Mouse (Mus musculus) heart, postnatal 14 days (tissue): Measurements from ENCODE around the gene Nfatc2. TPM values are rescaled to one million over a fixed set of nuclear protein-coding genes. Genes with fewer than 3 reads are reported as not detected.

Experiments used
- DNase-seq, 2 experiments: peaks; one replicate each; pipeline ENCODE4 v3.0.0; 2021 to 2022
- intact Hi-C: fragments of 180-260 bp; cut with DNase I; formaldehyde crosslinking; loops from one replicate; pipeline ENCODE4 v1.15.1; 2025
- long read RNA-seq, 2 experiments: library from polyadenylated mRNA; stranded (forward); transcript quantifications; one replicate each; pipeline ENCODE4 v2.0.0; 2021
- total RNA-seq, 2 experiments: library from RNA; stranded (reverse); gene quantifications; 2 replicates each; pipeline ENCODE4 v1.2.3; 2021

The Nfatc2 gene
- 10 to 100 TPM; 15.9 to 17.8 TPM for total RNA-seq
- long read RNA-seq, experiment 1, partial matches to known transcripts = 6 of 12 reads
- long read RNA-seq, experiment 1, other reads (novel, unspliced or antisense) = 2 of 12 reads
- long read RNA-seq, experiment 2, transcript Nfatc2-201 (7 exons, 2,310 nt) = major isoform, 5 of 17 reads
- long read RNA-seq, experiment 2, partial matches to known transcripts = 9 of 17 reads
- long read RNA-seq, experiment 2, other reads (novel, unspliced or antisense) = 3 of 17 reads

DNA sequence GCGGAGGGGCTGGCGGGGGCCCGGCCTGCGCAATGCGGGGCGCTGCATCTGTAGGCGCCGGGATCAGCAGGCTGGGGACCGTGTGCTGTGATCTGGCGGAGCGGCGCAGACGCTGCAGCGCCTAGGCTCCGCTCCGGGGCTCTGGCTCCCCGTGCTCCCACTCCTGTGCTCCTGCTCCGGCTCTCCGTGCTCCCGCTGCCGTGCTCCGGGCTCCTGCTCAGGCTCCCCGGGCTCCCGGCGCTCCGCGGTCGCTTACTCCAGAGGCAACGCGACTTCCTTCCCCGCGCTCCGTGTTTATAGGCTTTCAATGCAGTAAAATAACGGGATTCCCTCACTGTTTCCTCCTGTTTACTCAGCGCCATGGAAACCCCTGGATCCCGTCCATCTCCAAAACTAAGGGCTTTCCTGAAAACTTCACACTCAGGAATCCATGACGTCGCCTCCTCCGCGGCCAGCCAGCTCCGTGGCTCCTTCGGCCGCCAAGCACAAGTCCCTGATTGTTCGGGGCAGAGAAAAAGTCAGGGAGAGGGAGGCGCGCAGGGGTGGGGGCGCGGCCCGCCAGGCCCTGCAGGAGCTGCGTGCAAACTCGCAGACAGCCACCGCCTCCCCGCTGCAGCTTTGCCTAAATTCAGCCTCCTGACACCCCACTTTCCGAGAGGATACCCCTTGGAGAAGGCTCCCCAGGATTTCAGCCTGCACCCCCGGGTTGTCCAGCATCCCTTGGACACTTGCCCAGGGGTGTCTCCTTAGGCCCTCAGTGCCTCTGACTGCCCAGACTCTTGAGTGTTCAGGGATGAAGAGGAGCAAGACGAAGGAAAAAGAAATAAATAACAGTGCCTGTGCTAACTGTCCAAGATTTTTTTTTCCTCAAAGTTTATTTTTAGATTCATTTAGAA lies at the start of gene Nfatc2:
Gene Nfatc2, minus strand, starts transcription at position 167 of the 896 bp plus-strand sequence.
- DNase-seq = peak; percentile 88 to 90
- intact Hi-C loops = loop anchor here (5.0 kb wide), 1 partner anchor 74 kb away; no protein-coding TSS in a partner anchor

DNA sequence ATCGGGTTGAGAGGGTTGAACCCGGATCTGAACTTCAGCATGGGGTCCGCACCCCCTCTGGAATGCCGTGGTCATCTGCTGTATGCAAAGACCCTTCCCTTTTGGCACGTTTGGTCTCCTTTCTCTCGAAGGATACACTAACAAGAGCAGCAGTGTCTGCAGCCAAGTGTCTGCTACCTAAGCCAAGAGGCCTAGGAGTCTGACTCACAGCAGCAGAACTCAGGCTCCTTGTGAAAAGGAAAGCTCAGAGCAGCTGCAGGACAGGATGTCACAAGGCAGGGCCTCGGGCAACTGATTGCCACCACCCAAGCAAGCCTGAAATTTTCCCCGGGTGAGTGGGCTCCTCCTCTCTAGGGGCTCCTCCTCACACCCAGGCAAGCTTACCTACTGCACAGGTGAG lies 46.7 kb upstream of the Nfatc2 start:
- DNase-seq = no peak
- intact Hi-C loops = no loop called here

DNA sequence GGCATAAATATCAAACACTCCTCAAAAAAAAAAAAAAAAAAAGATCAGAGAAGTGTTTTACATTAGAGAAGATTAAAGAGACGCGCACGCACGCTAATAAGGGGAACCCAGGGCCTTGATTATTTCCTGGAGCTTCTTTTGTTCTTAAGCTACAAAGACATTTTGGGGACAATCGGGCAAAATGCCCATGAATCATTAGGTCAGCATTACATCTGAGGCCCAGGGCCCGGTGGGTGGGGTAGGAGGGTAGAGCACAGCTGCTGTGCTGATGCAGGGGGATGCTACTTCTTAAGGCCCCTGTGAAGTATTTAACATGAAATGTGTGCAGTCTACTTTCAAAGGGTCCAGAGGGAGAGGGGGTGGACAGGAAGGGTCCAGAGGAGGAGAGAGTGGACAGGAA lies 43.4 kb upstream of the Nfatc2 start:
- no peak for DNase-seq
- intact Hi-C loops = no loop called here

DNA sequence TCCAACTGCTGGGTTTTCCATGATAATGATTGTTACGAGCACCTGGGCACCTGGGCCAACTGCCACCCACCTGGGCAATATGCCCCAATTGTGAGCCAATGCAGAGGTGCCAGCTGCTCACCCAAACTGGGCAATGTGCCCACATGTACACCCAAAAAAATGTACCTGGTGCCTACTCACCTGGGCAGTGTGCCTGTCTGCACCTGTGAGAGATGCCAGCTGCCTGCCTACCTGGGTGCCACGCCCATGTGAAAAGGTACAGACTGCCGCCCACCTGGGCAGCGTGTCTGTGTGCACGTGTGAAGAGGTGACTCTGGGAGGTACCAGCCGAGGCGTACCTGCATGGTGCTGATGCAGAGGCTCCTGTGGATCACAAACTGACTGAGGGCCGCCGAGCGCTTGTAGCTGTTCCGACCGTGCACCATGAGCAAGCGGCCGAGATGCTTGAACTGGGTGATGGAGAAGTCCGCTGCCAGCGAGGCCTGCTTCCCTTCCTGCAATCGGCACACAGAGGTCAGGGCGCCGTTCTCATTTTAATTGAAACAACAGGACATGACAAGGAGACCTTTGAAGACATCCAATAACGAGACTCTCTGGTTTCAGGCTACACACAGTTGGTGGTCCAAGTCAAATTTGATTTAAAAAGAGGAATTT lies 42.2 kb upstream of the Nfatc2 start:
- DNase-seq = no peak
- intact Hi-C loops = no loop called here

DNA sequence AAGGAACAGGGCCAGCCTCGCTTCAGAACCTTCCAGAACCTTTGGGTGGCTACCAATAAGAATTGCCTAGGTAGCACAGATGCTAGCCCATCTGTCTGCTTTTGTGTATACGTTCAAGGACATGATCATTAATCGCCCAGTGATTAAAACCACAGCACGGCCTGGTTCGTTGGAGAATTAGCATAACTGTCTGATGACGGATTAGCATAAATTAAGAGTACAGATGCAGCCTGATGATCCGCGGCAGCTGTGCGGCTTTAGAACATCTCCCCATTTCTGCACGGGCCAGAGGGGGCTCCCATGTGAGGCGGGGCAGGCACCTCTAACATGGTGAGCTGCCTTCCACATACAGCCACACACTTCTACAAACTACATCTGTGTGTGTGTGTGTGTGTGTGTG lies 40.7 kb upstream of the Nfatc2 start:
- intact Hi-C loops = no loop called here
- DNase-seq = no peak

DNA sequence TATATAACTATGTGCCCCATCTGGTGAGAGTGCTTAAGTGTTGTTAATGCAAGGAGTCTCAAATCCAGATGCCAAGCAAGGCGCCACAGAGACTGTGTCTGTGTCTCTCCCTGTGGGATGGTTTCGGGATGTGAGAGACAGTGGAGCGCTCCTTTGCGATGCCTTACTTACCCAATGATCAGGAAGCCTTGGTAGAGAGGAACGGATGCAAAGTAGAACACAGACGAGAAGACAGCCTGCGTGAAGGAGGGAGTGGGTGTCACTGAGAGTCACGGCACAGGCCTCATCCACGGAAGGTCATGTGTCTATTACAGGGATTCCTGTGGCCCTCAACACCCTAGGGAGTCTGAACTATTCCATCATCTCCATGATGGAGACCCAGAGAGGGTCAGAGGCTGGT lies 39.0 kb upstream of the Nfatc2 start:
- DNase-seq = no peak
- intact Hi-C loops = no loop called here

DNA sequence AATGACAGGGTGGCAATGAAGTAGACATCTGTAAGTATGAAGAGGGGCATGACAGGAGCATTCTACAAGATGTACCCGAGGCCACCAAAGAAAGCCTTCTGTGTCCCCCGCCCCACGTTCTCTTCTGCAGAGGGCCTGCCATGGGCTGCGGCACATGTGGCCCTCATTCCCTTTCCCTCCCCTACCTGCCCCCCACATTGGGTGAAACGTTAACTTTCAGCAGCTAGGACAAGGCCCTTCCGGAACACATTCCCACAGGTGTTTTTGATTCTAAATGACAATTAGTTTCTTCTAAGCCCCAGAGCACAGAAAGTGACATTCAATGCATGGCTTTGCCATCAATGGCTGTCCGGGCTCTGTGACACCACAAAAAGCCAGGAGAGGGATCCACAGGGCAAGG lies 33.4 kb upstream of the Nfatc2 start:
- intact Hi-C loops = loop anchor here (5.0 kb wide), 1 partner anchor 383 kb away; no protein-coding TSS in a partner anchor
- DNase-seq = no peak

DNA sequence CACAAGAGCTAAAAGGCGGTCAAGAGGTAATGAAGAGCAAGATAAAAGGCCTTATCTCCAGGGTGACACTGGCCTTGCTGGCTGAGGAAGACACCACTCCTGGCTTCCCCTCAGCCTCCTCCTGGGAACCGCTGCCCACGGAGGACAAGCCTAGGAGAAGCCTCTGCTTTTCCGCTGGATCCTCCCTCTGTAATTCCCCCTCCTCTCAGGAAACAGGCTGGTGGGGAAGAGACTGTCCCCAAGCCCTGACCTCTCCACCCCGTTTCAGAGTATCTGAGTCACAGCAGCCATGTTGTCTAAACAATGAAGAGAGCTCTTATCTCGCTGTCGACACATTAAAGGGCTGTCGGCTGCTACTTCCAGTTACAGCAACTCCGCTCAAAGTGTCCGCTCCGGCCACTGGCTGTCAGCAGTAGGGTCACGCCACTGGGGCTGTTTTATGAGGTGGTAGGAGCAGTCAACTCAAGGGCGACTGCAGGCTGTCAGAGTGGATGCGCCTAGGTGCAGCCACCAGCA lies 31.9 kb upstream of the Nfatc2 start:
- peak in 1 of 2 experiments; percentile 32 for DNase-seq
- intact Hi-C loops = loop anchor here (5.0 kb wide), 1 partner anchor 381 kb away; no protein-coding TSS in a partner anchor

DNA sequence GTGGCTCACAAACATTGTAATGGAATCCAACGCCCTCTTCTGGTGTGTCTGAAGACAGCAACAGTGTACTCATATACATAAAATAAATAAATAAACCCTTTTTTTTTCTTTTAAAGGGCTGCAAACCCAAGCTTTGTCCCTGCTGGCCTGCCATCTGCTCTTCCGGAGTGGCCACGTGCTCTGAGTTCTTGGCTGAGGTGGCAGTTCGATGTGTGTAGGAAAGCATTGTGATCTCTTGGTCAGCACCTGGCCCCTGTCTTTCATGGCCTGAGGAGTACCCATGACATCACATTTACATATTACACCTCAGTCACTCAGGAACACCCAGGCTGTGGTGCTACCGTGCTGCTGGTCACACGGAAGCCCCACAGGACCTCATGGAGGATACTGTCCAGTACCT lies 31.1 kb upstream of the Nfatc2 start:
- intact Hi-C loops = loop anchor here (5.0 kb wide), 1 partner anchor 380 kb away; no protein-coding TSS in a partner anchor
- no peak for DNase-seq

DNA sequence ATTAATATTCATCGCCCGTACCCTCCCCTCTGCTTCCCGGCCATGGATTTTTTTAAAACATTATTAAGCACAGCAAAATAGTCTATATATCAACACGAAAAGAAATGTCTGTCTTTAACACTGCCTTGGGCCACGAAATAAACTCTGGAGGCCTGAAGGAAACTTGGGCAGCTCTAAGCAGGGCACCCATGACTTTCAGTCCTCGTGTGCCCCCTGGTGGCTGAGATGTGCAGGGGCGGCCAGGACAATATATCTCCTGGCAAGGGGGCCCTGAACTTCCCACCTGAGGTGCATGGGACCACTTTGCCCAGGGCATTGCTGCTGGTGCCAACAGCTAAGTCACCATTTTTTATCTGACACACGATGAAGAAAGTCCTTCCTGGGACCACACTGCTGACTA lies 27.3 kb upstream of the Nfatc2 start:
- DNase-seq = peak; percentile 87 to 93
- intact Hi-C loops = loop anchor here (1.0 to 5.0 kb wide), 2 partner anchors 36 to 159 kb away; no protein-coding TSS in a partner anchor

DNA sequence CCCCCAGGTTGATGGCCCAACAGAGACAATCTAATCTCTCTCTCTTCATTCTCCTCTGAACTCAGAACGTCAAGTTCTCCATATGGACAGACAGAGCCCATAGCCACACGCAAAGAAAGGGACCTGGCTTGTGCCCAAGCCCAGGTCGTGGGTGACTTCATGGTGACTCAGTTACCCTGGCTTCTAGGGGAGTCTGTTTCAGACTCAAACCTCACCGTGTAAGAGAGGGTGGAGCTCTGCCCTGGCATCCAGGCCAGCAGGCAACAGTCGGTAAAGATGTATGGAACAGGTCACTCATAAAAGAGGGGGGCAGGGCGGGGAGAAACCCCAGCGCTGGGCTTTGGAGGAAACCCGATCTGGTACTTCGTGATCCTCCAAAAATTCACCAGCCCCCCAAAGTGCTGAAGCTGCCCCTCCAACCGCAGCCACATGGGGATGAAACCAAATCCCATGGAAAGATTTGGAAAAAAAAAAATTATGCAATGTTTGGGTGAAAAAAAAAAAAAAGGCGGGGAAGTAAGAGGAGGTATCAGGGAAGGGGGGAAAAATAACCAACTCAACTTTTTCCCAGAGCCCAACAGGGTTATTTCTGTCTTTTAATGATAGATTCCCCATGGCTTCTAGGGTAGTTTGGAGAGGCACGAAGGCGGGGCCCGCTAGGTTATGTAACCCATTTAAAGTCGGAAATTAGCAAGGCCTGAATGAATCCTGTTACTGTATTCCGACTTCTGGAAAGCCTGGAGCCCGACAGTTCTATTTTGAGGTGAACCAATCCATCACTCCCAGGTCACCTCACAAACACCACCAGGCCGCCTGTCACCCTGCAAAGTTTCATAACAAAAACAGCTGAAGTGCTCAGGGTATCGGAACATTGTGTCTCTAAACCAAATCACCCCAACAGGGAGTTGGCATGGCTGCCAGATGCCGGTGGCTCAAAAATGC lies 26.6 kb upstream of the Nfatc2 start:
- intact Hi-C loops = loop anchor here (5.0 kb wide), 1 partner anchor 36 kb away; no protein-coding TSS in a partner anchor
- no peak for DNase-seq

DNA sequence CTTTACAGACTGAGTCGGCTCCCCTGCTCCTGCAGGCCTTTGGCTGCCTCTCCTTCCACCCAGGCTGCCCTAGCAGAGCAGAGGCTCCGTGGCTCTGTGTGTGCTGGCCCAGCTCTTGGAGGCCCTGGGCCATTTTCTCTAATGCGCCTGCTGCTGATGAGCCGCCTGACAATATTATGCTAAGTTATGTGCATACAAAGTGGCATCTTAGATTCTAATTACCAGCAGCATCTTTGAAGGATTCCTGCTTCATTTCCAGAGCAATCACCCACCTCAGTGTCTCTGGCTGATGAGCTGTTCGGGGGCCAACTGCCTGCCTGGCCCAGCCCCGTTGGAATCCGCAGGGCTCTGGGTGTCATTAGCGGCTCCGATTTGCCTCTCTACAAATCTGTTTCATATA lies 24.9 kb upstream of the Nfatc2 start:
- intact Hi-C loops = loop anchor here (5.0 kb wide), 1 partner anchor 34 kb away; no protein-coding TSS in a partner anchor

DNA sequence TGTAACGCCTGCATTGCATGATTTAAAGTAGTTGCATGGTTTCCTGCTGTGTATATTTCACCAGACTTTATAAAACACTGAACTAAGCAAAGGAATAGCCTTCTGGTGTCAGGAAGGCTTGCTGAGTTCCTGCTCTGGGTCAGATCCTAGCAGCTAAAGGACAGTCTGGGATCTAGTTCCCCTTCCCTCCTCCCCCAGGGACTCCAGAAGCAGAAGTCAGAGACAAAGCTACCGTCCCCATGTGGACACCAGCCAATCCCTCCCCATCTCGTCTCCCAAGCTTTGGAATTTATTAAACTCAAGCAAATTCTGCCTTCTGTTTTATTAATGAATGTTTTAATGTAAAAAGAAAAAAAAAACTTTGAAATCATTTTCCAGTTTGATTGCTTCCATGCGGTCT lies 23.6 kb upstream of the Nfatc2 start:
- no peak for DNase-seq
- intact Hi-C loops = loop anchor here (5.0 kb wide), 1 partner anchor 33 kb away; no protein-coding TSS in a partner anchor

More for the DNA sequence above, 24.9 kb upstream of the Nfatc2 start:
- DNase-seq = no peak

DNA sequence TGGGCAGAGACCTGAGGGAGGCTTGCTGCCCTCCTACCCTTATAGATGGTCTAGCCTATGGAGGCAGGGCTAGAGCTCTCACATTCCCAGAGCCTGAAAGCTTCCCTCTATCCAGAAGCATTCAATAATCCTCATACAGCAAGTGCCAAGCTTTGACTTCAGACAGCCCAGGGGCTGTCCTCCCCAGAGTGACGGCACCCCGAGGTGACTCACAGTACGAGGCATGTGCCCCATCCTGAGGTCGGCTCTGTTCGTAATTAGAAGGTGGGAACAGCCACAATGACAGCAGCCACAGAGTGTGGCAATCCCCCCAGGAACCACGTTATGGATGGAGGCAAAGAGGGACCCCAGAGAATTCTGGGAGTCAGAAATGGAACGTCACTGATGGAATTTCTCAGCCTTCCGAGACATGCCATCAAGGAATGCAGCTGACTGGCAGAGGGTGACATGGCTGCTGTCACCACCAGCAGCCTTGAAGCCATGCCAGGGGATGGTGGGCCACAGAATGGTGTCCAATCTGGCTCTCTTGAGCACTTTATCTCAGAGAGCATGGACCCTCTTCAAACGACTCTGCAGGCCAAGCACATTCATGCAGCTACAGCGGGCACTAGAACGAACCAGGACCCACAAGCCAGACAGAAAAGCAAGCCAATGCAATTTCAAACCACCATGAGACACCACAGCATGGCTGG lies 19.8 kb upstream of the Nfatc2 start:
- intact Hi-C loops = no loop called here
- no peak for DNase-seq

DNA sequence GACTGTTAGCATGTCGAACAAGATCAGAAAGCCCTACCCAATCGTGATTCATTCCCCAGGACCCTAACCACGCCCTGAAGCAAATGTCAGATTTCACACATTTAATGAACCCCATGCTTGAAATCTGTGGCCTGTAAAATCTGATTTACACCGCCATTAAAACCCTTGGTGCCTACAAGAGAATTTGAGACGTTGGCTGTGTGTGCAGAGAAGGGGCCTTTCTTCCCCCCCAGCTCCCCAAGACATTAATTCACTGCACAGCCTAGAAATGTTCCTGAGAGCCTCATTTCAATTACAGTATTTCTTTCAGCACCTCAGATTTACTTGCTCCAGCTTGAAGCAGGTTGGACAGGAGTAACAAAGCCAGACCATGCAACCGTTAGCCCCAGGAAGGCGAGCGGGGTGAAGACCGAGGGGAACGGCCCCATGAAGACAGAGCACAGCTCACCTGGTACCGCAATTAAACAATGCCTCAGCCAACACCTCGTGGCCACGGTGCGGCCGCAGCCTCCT lies 16.8 kb upstream of the Nfatc2 start:
- intact Hi-C loops = no loop called here
- DNase-seq = no peak

DNA sequence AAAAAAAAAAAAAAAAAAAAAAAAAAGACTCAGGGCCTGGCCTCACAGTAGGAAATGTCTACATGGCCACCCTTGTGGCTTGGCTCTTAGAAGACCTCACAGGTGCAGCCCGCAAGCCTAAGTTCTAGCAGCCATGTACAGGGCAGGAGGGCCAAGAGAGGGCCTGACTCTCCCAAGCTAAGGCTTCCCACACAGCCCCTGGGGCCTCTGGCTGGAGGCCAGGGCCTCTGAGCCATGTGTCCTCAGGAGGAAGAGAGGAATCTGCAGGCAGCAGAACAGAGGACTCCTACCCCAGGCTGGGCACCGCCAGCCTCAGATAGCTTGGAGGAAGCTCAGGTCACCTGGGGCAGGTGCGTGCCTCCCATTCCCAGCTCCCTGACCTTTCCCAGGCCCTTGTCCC lies 13.7 kb upstream of the Nfatc2 start:
- intact Hi-C loops = no loop called here
- no peak for DNase-seq

DNA sequence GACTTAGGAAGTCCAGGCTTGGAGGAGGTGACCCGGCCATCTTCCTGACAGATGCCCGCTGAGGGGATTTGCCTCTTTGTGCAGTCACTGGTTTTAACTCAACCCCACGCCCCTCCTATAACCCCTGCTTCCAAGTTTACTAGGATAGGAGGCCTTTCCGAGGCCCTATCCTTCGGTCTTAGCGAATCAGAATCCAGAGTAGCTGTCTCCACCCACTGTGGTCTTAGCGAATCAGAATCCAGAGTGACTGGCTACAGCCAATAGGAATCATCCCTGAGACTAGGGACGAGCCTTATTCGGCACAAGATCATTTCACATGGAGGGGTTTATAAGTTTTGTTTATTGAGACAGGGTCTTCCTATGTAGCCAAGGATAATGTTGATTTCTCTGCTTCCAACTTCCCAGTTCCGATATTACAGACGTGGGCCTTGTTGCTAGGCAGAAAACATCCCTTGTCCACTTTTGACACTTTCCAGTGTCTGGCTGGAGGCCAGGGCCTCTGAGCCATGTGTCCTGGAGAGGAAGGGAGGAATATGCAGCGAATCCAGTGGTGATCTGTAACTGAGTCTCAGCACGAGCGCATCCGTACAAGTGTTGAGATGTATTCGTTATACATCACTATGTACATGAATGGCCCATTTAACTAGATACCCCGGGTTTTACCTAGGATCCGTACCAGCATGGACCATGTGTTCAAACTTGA lies 12.9 kb upstream of the Nfatc2 start:
- intact Hi-C loops = no loop called here
- peak; percentile 61 to 69 for DNase-seq
